Mouse (Mus musculus) thymus, adult 18-20 months (tissue): ENCODE measurements at regions not wholly inside any gene's neighbourhood (a gene's known extent, or its start where the extent isn't known, plus 50 kb on each side); places are given as distances from the start of the nearest gene placed in this dataset.

Source experiments
- DNase-seq, 2 experiments: peaks; one replicate each; pipeline ENCODE4 v3.0.0; 2022; ENCODE audit warnings: mixed read lengths in 2 of 2

DNA sequence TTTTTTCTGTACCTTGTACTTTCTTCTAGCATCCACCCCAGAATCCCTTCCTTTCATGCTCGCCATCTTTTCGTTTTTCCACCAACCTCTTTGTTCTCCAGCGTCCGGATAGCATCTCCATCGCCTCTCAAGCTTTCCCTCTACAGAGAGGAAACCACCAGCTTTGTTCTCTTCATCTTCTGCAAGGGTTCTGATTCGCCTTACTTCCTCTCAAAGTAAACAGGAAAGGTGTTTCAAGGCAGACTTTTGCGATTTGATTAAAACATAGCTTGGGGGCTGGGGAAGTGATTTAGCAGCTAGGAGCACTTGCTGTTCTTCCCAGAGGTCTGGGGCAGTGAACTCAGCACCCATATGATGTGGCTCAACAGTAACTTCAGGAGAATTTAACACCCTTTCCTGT lies 71.4 kb downstream of the Emp1 start:
- DNase-seq = no peak

DNA sequence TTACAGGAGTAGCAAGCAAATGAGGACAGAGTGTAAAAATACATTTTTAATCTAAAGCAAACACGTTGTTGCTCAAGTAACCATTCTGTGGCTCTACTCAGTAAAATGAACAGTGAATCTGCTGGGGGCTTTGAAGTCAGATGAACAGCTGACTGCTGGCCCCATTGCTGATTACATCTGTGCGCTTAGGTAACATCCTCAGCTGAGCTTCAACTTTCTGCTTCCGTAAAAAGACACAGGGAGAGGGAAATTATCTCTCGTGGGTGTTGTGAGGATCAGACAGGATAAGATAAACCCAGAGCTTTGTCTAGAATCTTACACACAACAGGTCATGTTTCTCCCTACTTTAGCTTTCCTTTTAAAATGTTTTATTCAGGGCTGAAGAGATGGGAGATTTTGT lies 74.0 kb downstream of the Emp1 start:
- no peak for DNase-seq

DNA sequence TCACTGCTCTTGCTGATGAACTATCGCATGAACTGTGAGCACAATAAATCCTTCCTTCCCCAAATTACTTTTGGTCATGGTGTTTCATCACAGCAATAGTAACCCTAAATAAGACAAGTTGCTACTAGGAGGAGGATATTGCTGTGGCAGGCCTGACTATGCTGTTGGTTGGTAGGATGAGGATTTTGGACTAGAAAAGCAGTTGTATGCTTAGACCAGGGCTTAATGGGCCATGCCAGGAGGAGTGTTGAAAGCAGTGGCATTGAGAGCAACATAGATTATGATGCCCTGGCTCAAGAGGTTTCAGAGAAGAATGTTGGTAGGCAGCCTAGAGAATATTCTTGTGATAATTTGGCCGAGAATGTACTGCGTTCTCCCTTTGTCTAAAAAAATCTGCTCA lies 75.9 kb downstream of the Emp1 start:
- DNase-seq = no peak

DNA sequence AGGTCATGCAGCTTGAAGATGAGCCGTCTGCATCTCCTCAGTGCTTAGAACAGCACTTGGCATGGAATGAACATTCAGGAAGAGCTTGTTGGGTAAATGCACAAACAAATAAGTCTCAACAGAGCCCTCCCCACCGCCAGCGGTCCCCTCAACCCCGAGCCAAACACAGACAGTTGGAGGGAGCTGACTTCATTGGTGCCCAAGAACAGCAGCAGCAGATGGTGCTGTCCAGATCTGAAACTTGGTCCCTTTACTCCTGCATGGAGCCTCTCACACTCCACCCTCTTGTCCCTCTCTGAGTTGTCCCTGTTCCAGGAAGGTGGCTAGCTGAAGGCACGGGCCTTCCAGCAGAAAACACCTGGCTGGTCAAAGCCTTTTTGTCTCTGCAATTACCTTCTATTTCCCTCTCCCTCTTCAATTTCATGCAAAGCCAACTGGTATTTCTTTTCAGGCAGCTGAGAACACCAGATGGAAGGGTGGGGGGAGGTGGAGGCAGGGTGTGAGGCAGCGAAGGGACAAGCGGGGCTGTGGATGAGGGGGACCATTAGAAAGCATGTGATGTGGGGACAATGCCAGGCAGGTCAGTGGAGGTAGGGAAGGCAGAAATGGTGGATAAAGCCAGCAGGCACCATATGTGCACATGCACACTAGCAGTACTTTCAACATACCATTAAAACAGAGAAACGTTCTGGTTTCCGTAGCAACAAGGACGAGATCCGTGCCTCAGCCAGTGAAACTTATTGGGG lies 79.0 kb downstream of the Emp1 start:
- DNase-seq = no peak

DNA sequence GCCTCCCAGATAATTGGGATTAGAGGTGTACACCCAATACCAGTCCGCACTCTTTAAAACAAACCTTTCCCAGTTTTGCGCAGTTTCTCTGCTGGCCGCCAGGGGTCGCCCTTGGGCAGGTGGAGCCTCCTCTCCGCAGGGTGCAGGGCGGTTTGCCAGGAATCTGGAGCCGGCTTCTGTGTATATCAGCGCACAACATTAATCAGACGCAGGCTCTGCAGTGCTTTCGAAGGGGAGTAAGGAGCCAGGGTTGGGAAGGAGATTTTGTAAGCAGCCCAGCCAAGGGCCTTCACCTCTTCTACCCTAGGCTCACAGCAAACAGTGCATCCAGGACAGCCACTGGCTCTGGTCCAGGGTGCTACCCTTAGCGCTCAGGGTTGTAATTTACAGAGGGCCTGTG lies 82.3 kb downstream of the Emp1 start:
- peak; percentile 22 to 26 for DNase-seq

DNA sequence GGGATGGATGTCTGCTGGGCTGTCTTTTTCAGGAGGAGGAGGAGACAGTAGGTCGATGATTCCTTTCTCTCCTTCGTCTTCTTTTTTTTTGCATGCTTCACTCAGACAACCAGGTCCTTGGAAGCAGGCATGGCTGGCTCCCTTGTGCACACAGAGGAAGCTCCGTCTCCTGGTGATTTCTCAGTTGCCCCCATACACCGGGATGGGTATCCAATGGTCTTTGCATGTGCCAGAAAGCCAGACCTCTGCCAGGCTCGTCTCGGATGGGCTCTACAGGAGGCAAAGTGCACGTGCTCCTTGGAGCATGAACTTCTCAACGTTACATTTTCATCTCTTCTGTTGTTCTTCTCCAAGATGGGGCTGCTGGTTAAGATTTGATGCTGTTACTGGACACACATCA lies 82.7 kb downstream of the Emp1 start:
- no peak for DNase-seq

DNA sequence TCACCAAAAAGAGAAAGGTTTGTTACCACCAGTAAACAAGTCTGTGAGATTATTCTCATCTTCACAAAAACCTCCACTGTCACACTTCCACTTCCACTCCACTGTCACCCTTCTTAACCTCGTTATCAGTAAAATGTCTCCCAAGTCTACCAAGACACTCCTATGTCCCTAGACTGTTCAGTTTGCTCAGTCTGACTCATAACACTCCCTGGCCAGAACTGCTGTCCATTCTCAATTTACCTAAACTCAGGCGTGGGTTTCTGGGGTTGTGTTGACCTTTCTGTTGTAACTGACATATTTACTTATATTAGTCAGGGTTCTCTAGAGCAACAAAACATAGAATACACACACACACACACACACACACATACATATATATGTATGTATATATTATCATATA lies 85.5 kb downstream of the Emp1 start:
- DNase-seq = no peak

DNA sequence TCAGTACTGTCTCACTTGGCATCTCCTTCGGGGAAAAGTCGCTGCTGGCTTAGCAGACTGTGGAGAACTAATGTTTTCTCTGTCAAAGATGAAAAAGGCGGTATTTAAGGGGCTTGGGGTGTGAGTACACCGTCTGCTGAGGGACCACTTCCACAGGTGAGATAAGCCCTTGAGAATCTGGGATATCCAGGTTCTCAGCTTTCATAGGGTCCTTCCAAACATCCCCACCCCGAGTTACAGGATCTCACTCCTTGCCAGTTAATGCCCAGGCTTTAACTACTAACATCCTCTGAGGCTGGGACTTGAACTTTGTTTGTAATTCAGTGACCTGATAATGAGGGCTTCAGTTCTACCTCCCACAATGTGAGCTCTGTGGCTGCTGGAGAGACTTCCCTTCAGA lies 86.9 kb downstream of the Emp1 start:
- no peak for DNase-seq

DNA sequence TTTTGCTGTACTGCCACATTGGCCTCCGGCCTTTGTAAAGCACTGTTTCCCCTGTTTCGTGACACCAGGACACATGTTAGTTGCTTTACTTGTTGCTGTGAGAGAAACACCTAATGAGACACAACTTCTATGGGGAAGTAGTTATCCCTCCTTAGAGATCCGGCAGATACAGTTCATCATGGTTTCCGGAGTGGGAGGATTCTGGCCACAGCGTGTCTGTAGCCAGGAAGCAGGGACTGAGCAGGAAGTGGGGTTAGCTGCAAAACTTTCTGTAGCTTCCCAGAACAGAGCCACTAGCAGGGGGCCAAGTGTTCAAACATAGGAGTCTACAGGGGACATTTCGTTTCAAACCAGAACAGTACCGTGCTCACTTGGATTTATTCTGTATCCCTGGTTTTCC lies 88.2 kb downstream of the Emp1 start:
- DNase-seq = peak; percentile 9 to 35

DNA sequence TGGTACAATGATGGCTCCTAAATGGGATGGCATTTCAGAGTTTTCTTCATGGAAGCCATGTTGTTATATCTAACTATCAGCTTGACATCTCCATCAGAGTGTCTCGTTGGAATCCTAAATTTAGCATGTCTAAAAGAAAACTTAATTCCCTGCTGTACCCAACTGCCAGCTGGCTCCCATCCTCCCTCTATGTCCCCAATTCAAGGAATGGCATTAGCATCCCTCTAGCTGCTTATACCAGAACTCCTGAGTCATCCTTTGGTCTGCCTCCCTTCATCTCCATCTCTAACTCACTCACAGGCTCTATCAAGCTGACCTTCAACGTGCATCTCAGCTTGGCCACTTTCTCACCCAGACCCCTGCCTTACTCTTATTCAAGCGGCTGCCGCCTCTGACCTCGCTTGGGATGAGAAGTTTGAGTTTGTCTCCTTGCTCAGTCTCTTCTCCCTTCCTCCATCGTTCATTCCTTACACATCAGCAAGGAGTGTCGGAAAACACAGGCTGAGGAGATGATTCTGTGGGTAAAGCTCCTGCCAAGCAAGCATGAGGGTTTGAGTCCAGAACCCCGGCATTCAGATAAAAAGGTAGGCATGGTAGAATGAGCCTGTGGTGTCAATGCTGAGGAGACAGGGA lies 88.9 kb downstream of the Emp1 start:
- DNase-seq = no peak

DNA sequence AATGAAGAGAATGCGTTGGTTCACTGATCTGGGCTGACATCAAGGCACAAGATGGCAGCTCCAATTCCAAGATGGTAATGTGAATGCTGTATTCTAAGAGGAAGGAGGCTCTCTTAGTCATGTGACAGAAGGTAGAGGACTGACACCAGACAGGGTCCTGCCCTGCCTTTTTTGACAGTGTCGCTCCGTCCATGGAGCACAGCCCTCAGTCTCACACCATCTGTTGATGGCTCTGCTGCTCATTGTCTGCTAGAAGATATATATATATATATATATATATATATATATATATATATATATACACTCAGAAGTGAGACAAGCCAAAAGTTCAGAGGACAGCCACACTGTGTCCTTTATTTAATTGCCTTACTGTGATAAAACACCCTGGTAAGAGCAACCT lies 90.7 kb downstream of the Emp1 start:
- no peak for DNase-seq

DNA sequence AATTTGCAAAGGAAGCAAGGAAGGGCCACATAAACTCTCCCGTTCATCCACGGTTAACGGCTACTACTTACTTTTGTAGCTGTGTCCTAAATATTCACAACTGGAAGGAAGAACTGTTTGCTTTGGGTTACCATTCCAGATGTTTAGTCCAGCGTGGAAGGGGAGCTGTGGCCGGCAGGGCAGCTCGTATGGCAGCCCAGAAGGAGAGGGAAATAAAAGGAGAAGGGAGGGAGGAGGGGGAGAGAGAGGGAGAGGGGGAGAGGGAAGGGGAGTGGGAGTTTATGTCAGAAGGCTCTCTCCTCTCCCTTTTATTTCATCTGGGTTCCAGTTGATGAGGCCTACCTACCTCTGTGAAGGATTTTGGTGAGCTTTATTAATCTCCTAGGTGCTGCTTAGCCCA lies 110.2 kb downstream of the Emp1 start:
- no peak for DNase-seq

DNA sequence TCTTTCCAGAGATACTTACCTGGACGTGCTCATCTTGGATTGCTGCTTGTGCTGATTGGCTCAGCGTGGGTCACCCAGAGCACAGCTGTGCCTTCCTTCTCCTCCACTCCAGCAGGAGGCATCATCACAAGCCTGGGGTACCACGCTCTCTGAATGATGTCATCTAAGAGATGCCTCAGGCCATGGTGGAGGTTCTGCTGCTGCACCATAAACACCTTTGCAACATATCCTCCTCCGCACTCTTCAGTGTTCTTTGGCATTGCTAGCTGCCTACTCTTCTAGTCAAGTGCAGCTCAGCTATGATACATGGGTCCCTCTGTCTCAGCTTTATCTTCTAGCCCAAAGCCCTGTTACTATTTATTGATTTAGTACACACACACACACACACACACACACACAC lies 110.8 kb downstream of the Emp1 start:
- no peak for DNase-seq

DNA sequence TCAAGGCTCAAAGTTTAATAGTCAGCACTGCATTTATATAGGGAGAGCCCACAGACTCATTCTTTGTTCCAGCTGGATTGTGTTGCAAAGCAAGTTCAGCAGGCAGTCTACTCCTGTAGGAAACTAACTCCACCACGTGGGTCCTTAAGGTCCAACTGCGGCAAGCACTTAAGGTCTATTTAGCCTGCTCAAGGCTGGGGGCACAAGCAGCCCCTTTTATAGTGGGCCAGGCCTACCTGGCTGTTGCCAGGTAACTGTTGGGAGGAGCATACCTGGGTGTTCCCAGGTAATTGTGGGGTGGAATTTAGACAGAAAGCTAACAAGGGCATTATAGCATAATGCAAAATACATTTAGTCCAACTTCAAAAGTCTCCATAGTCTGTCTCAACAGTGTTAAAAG lies 126.5 kb downstream of the Emp1 start:
- no peak for DNase-seq

DNA sequence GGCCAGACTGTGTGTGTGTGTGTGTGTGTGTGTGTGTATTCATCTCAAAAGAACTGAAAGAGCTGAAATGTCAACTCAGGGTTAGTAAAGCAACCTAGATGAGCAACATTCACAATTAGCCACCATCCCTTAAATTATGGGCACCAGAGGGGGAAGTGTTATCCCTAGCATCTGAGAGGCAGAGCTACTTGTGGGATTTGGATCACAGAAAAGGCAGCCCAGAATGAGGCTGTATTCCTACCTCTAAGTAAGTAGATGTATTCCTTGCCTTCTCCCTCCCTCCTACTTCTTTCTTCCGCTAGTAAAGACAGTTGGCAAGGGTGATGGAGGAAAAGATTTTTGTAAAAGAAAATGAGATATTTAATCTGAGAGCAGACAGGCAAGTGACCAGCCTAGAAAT lies 131.6 kb downstream of the Emp1 start:
- DNase-seq = no peak

DNA sequence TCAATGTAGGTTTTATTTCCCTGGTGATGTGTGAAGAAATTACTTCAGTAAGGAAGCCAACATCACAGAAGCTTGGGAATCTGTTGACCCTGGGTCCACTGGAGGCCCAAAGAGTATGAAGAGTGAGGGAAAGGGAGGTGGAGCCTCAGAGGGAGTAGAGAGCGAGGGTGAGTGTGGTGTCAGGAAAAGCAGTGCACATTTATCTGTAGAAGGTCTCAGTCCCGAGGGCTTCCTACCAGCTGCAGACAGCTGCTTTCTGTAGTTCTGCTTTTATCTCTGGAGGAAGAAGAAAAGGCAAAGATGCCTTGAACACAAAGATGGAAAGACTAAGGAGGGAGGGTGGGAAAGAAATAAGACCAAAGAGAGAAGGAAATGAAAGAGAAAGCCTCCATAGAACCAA lies 133.5 kb downstream of the Emp1 start:
- no peak for DNase-seq

DNA sequence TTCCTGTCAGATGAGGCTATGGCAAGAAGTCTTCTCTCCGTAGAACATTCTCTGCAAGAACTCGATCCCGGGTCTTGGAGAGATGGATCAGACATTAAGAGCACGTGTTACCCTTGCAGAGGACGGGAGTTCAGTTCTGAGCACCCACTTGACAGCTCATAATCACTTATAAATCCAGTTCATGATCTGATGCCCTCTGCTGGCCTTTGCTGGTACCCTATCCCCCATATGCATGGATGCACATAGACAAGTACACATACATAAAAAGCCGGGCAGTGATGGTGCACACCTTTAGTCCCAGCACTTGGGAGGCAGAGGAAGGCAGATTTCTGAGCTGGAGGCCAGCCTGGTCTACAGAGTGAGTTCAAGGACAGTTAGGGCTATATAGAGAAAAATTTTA lies 136.2 kb downstream of the Emp1 start:
- DNase-seq = no peak

DNA sequence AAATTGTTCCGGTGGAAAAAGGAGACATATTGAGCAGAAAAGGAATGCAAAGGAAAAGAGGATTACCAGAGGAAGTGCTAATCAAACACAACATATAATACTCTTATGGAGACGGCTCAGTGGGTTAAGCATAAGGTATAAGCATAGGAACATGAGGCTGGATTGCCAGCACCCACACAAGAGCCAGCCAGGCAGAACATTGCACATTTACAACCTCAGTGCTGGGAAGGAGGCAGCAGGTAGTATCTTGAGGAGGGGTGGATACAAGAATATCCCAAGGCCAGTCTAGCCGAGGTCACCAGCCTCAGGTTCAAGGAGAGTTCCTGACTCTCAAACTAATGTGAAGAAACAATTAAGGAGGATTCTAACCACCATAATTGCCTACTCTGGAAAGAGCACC lies 138.0 kb downstream of the Emp1 start:
- DNase-seq = no peak

DNA sequence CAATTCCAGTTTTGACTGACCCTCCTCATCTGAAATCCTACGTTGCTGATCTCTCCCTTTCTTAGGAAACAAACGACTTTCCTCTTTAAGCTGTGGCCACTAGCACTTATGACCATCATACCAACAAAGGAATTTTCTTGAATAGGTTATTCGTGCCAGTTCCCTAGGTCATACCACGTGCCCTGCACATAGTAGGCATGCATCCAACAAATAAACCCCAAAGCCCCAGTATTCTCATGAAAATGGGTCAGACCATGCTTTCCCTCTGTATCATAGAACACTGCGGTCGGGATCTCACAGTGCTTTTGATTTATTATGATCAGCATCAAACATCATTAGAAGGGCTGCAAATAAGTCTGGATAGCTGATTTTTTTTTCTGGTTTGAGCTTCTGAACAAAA lies 139.4 kb downstream of the Emp1 start:
- no peak for DNase-seq

DNA sequence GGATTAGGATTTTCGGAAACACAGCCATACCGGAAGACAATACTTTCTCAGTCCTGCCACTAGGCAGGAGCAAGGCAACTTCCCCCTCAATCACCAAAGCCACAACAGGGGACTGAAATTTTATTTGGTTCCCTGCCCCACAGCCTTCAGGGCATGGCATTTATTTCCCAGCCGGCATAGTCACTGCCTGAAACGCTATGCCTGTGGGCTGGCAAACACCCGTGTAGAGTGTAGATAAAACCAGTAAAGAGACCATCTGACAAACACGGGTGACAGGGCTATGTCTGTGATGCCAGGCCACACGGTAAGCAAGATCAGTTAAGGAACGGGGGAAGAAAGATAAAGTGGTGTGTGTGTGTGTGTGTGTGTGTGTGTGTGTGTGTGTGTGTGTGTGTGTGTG lies 140.1 kb downstream of the Emp1 start:
- DNase-seq = no peak

DNA sequence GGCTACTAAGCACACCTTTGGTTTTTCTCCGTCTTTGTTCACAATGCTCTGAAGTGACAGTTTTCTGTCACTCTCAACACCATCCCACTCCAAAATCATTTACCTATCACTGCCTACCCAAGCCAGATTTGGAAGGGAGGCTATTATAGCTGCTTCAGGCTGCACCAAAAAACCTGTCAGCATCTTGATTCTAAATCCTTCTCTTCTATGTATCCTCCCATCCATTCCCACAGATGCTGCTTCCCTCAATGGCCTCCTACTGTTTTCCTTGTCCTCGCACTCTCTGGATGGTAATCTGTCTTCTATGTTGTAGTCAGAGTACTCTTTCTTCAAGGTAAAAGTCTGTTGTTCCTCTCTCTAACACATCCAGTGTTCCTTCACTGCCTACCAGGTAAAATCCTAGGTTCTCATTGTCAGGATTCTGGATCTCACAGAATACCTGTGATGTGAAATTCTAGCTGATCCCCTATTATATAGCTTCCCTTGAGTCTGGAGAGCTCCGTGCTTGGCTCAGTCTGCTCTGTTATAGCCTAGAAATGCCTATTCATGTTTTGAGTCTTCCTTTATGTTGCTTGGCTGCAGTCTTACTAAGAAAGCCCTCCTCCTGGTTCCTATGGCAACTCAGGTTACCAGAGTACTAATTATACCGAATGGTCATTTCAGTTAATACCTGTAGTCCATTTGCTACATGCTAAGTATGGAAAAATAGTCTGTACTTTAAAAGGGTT lies 156.5 kb downstream of the Emp1 start:
- DNase-seq = no peak

DNA sequence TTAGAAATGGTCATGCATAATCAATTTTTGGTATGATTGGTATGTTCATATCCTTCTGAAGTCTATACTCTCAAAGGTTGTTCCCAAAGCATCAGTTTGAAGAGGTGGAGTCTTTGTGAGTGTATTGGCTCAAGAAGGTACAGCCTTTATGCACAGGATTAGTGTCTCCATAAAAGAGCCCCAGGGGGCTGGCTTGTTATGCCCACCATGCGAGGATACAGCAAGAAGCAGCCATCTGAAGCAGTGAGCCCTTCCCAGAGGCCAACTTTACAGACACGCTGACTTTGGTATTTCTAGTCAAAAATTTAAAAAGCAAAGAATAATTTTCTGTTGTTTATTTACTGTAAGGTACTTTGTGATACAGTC lies 157.1 kb downstream of the Emp1 start:
- no peak for DNase-seq

DNA sequence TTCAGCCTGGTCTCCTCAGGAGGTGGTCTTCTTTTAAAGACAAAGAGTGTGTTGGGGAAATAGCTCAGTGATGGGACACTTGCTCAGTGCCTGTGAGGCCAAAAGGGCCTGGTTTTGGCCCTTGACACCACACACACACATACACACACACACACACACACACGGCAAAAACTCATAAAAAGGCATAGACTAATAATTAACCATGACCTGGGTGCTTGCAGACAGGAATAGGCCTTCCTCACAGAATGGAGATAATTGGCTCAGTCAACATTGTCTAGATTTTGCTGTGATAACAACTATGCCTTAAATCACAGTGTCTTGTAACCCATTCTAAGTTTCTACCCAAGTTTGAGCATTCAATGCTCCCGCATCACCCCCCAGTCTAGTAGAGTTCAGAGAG lies 158.5 kb downstream of the Emp1 start:
- DNase-seq = no peak

DNA sequence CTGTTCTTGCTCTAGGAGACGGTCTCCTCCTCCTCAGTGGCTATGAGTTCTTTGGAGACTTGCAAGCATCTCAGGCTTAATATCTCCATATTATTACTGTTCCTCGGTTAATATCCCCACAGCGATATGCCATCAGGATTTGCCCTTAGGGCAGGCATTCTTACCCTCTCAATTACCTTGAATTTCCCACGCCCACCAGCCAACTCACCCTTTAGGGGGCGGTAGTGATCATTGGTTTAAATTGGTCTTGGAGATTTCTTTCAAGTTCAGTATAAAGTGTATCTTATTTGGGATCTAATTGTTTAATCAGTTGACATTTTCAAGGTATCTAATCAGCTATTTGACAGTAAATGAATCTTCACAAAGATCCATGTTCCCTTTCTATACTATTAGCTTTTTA lies 162.5 kb downstream of the Emp1 start:
- no peak for DNase-seq
